Mouse (Mus musculus) midbrain, embryonic 16.5 days (tissue): ENCODE measurements around the gene Agap2. TPM values are rescaled to one million over a fixed set of nuclear protein-coding genes. Genes with fewer than 3 reads are reported as not detected.
A peak's percentile ranks its signal among the peaks of the same experiment; 100 is the strongest.

Experiments
- ATAC-seq: fragments of 200-750 bp; cut with Nextera tagmentation; 2 replicates; pipeline ENCODE4 v1.8.0; 2017; ENCODE audit warnings: moderate TSS enrichment
- H3K27ac ChIP-seq: fragments of 300-500 bp; sonication (generic); 2 replicates; pipeline ENCODE4 v1.5.1; 2014; ENCODE audit warnings: mild to moderate bottlenecking, low read length, mixed read lengths
- H3K27me3 ChIP-seq: fragments of 300-500 bp; sonication (generic); 2 replicates; pipeline ENCODE4 v1.6.1; 2014; ENCODE audit warnings: low read depth, low read length, mixed read lengths; ENCODE audit not compliant: control insufficient read depth, insufficient read depth
- H3K36me3 ChIP-seq: fragments of 300-500 bp; sonication (generic); 2 replicates; pipeline ENCODE4 v1.6.1; 2014; ENCODE audit warnings: mild to moderate bottlenecking, low read length, moderate library complexity, mixed read lengths; ENCODE audit not compliant: control insufficient read depth, insufficient read depth
- H3K4me1 ChIP-seq: fragments of 300-500 bp; sonication (generic); 2 replicates; pipeline ENCODE4 v1.6.1; 2014; ENCODE audit warnings: mild to moderate bottlenecking, low read length, mixed read lengths; ENCODE audit not compliant: control insufficient read depth, insufficient read depth
- H3K4me2 ChIP-seq: fragments of 300-500 bp; sonication (generic); 2 replicates; pipeline ENCODE4 v1.6.1; 2014; ENCODE audit warnings: mild to moderate bottlenecking, low read length, mixed read lengths
- H3K4me3 ChIP-seq: fragments of 300-500 bp; sonication (generic); 2 replicates; pipeline ENCODE4 v1.5.1; 2014; ENCODE audit warnings: low read depth, mild to moderate bottlenecking, low read length, moderate library complexity, mixed read lengths
- H3K9ac ChIP-seq: fragments of 300-500 bp; sonication (generic); 2 replicates; pipeline ENCODE4 v1.6.1; 2014; ENCODE audit warnings: low read depth, low read length, mixed read lengths
- H3K9me3 ChIP-seq: fragments of 300-500 bp; sonication (generic); replicated peaks from 2 replicates; pipeline ENCODE4 v1.6.1; 2014; ENCODE audit warnings: mild to moderate bottlenecking, low read length, mixed read lengths; ENCODE audit not compliant: control insufficient read depth, poor library complexity, severe bottlenecking
- WGBS: fragments of 180-500 bp; shearing (Covaris S2); extraction: QIAGEN DNeasy Blood & Tissue Kit; methylation state at CpG from one replicate; pipeline ENCODE4 v1.1.7; 2014; 5-methylcytosine and 5-hydroxymethylcytosine counted together
- polyA plus RNA-seq: library from polyadenylated mRNA; unstranded; fragments of >200 nt; fragmentation: Nextera tagmentation; extraction: Ambion mirVana; gene quantifications from 2 replicates; pipeline ENCODE4 v1.2.1, GENCODE M21; 2015

Gene Agap2
- polyA plus RNA-seq, 1 experiment from 2014 or later, result 5.1 TPM

GRCm38 (mm10) chr10:127062503-127062902, 12.6 kb upstream of the Agap2 start:
- Histone ChIP-seq H3K4me1 (peaks cover 31% of the 10 kb centered on the region), H3K4me3 (no peak overlapping the region)
- 77% methylated on average over 5 of the region's 5 CpGs for WGBS

GRCm38 (mm10) chr10:127063239-127063872, 11.7 kb upstream of the Agap2 start, which contains the start of gene Cdk4:
Gene Cdk4, plus strand, starts transcription at chr10:127063534.
- H3K9me3 ChIP-seq, result no peaks in the 10 kb centered on the region
- peaks cover 34% of the 10 kb centered on the region for H3K36me3 ChIP-seq
- ATAC-seq, result peak; percentile 86
- H3K4me3 ChIP-seq, result peak within 1 kb of the TSS; percentile 75
- no peaks in the 10 kb centered on the region for H3K27me3 ChIP-seq
- WGBS, result under 1% methylated on average over 44 of the region's 46 CpGs
- H3K9ac ChIP-seq, result peak within 1 kb of the TSS; percentile 84
- H3K4me2 ChIP-seq, result peak within 1 kb of the TSS; percentile 65
- peaks cover 27% of the 10 kb centered on the region for H3K4me1 ChIP-seq
- peak within 1 kb of the TSS; percentile 95 for H3K27ac ChIP-seq

More at GRCm38 (mm10) chr10:127062503-127062902, 12.6 kb upstream of the Agap2 start:
- ATAC-seq, result no peak
- Histone ChIP-seq H3K27ac (peak overlapping the region; percentile 87), H3K36me3 (peaks cover 25% of the 10 kb centered on the region), H3K9me3 (no peaks in the 10 kb centered on the region), H3K9ac (no peak overlapping the region), H3K27me3 (no peaks in the 10 kb centered on the region), H3K4me2 (peak overlapping the region; percentile 54)

- ATAC-seq, result peak; percentile 4; the same call in 1 of the 2 replicates
- Histone ChIP-seq H3K36me3 (peaks cover 35% of the 10 kb centered on the region), H3K27me3 (no peaks in the 10 kb centered on the region), H3K9me3 (no peaks in the 10 kb centered on the region), H3K27ac (peak overlapping the region; percentile 95), H3K4me3 (peak overlapping the region; percentile 75), H3K9ac (peak overlapping the region; percentile 84), H3K4me1 (peaks cover 31% of the 10 kb centered on the region), H3K4me2 (peak overlapping the region; percentile 65)
- 12% methylated on average over 37 of the region's 37 CpGs for WGBS
Observed at GRCm38 (mm10) chr10:127063913-127064870, 10.9 kb upstream of the Agap2 start.

- Histone ChIP-seq H3K4me3 (no peak overlapping the region), H3K9me3 (no peaks in the 10 kb centered on the region), H3K4me2 (no peak overlapping the region), H3K36me3 (peaks cover 35% of the 10 kb centered on the region), H3K27me3 (no peaks in the 10 kb centered on the region), H3K4me1 (peaks cover 36% of the 10 kb centered on the region), H3K27ac (no peak overlapping the region), H3K9ac (no peak overlapping the region)
- ATAC-seq, result no peak
- WGBS, result 93% methylated on average over 9 of the region's 9 CpGs
Observed at GRCm38 (mm10) chr10:127065981-127066380, 9.1 kb upstream of the Agap2 start.

- H3K4me1 ChIP-seq, result peaks cover 39% of the 10 kb centered on the region
- WGBS, result 87% methylated on average over 14 of the region's 14 CpGs
Observed at GRCm38 (mm10) chr10:127066519-127067018, 8.5 kb upstream of the Agap2 start.

GRCm38 (mm10) chr10:127068360-127069038, 6.6 kb upstream of the Agap2 start:
- Histone ChIP-seq H3K9ac (0 out of 2 replicates have a peak overlapping the region, but pooled peaks have one; percentile 75), H3K4me3 (peak overlapping the region; percentile 49; the same call in 1 of the 2 replicates), H3K27me3 (no peaks in the 10 kb centered on the region), H3K36me3 (peaks cover 35% of the 10 kb centered on the region), H3K4me2 (peak overlapping the region; percentile 97), H3K9me3 (no peaks in the 10 kb centered on the region), H3K4me1 (peaks cover 32% of the 10 kb centered on the region), H3K27ac (peak overlapping the region; percentile 24; the same call in 1 of the 2 replicates)
- ATAC-seq, result no peak
- 80% methylated on average over 9 of the region's 9 CpGs for WGBS

More at GRCm38 (mm10) chr10:127066519-127067018, 8.5 kb upstream of the Agap2 start:
- Histone ChIP-seq H3K27ac (no peak overlapping the region), H3K4me2 (no peak overlapping the region), H3K4me3 (no peak overlapping the region), H3K27me3 (no peaks in the 10 kb centered on the region), H3K36me3 (peaks cover 35% of the 10 kb centered on the region), H3K9me3 (no peaks in the 10 kb centered on the region), H3K9ac (no peak overlapping the region)
- ATAC-seq, result no peak

GRCm38 (mm10) chr10:127069281-127070189, 5.5 kb upstream of the Agap2 start:
- peak; percentile 84 for ATAC-seq
- 4% methylated on average over 30 of the region's 30 CpGs for WGBS

More at GRCm38 (mm10) chr10:127069281-127070189, 5.5 kb upstream of the Agap2 start:
- H3K4me2 ChIP-seq, result peak overlapping the region; percentile 97
- peak overlapping the region; percentile 75 for H3K9ac ChIP-seq
- H3K36me3 ChIP-seq, result peaks cover 35% of the 10 kb centered on the region
- peak overlapping the region; percentile 90 for H3K27ac ChIP-seq
- H3K4me3 ChIP-seq, result peak overlapping the region; percentile 49
- H3K9me3 ChIP-seq, result no peaks in the 10 kb centered on the region
- no peaks in the 10 kb centered on the region for H3K27me3 ChIP-seq
- H3K4me1 ChIP-seq, result peaks cover 32% of the 10 kb centered on the region
